Mouse (Mus musculus) hematopoietic multipotent progenitor cell, adult 10-12 weeks (in vitro differentiated cells): ENCODE results near the gene Ppbp. TPM values are rescaled to one million over a fixed set of nuclear protein-coding genes. Genes with fewer than 3 reads are reported as not detected.

Experiments used
- polyA plus RNA-seq: library from polyadenylated mRNA; stranded (reverse); fragments of >175 nt; gene quantifications from 2 replicates; pipeline ENCODE4 v1.2.3, GENCODE M21; 2012; ENCODE audit warnings: low replicate concordance

Gene Ppbp
- polyA plus RNA-seq, result 0.34 and 0.65 TPM in 2 replicates

DNA sequence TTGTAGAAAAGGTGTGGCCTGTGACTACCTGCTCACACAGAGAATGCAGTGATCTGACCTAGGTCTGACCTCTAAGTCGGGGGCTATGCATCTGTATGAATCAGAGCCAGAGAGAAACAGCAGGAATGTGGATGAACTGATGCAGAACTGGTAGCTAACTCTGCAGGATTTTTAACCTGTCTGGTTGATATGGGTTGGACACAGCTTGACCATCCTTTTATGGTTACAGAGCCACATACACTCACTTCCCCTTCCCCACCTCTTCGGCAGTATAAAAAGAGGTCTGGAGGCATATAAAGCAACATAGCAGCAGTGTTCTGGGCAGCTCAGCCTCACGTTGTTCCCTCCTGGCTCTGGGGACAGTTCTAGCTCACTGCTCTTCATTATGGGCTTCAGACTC lies at the start of gene Ppbp:
TSS of gene Ppbp (plus strand) at position 301 of the 400 bp plus-strand sequence.

DNA sequence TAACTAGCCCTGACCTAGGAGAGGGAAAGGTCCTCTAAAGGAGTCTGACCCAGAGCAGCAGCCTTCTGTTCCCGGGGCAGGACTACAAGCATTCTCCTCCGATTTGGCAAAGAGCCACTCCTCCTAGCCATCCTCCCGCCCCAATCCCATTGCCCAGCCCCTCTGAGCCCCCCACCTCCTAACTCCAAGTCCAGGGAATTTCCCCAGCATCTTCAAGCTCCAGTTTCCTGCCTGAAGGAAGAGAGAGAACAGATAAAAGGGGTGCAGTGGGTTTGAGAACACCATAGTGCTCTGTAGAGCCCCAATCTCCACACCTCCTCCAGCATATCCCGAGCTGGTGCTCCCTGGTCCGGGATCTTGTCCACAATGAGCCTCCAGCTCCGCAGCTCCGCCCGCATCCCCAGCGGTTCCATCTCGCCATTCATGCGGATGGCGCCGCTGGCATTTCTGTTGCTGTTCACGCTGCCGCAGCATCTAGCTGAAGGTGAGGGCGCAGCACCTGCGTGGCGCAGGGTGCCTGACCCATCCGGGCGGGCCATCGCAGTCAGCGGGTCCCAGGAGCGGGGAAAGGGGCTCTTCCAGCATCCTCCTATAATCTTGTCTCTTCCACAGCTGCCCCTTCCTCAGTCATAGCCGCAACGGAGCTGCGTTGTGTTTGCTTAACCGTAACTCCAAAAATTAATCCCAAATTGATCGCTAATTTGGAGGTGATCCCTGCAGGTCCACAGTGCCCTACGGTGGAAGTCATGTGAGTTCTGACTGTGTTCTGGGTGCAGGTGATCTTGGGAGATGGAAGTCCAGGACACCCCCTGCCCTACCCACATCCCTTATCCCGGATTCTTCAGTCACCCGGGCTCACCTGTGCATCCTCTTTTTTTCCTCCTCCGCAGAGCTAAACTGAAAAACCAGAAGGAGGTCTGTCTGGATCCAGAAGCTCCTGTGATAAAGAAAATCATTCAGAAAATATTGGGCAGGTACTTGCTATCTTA lies 8.9 kb upstream of the Ppbp start, which contains the start of gene Cxcl5:
TSS of gene Cxcl5 (plus strand) at position 284 of the 989 bp plus-strand sequence.

DNA sequence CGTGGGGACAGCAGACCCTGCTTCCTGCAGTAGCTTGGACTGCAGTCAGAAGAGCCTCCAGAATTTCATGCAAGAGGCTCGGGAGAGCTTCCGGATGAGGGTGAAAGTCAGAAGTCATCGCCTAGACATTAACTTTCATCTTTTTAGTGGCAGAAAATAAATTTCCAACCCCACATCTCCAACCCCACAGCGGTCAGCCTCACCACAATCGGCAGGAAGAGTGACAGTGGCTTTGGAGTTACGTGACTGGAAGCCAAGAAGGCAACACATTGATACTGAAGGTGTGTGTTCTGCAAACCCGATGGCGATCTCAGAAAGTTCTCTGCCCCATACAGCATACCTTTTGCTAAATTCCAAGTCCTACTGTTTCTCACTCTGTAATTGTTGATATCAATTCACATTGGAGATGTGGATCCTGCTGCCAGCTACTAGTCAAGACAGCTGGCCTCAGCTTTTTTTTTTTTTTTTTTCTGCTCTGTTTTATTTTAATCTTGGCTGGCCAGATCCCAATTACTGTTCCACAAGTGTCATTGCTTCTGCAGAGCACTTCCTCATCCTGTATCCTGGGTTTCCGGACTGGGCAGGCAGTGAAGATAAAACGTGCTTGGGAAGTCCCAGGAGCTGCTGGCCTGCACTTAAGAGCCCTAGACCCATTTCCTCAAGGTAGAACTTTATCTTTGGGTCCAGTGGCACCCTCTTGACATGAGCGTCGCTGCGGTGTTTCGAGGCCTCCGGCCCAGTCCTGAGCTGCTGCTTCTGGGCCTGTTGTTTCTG lies 3.7 kb downstream of the Ppbp start, which contains the start of gene Pf4:
TSS of gene Pf4 (plus strand) at position 556 of the 774 bp plus-strand sequence.

DNA sequence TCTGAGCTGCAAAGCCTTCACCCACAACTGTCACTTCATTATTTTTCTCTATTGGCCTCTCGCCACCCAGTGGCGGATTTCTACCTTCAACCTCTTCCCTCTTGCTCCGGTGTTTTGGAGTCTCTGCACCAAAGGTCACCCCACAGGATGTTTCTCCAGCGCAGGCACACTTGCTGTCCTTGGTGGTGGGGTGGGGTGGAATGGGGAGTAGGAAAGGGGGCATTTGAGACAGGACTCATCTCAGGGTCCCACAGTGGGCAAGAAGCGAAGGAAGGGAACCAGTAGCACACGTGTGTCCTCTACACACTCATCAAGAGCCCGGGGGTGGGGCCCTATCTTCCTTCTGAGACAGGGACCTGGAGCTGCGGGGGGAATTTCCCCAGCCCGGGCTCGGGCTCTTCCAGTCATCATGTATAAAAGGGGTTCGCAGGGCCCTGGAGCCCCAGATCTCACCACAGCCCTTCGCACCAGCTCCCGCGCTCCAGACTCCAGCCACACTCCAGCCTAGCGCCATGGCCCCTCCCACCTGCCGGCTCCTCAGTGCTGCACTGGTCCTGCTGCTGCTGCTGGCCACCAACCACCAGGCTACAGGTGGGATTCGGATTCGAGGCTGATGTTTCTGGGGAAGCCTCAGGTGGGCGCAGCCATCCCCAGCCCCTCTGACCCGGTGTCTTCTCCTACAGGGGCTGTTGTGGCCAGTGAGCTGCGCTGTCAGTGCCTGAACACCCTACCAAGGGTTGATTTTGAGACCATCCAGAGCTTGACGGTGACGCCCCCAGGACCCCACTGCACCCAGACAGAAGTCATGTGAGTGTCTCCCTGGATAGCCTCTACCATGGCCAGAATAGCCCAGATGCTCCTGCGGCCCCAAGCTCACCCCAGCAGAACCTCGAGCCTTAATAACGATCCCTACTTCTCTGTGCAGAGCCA lies 17.6 kb downstream of the Ppbp start, which contains the start of gene Cxcl3:
TSS of gene Cxcl3 (plus strand) at position 445 of the 930 bp plus-strand sequence.

DNA sequence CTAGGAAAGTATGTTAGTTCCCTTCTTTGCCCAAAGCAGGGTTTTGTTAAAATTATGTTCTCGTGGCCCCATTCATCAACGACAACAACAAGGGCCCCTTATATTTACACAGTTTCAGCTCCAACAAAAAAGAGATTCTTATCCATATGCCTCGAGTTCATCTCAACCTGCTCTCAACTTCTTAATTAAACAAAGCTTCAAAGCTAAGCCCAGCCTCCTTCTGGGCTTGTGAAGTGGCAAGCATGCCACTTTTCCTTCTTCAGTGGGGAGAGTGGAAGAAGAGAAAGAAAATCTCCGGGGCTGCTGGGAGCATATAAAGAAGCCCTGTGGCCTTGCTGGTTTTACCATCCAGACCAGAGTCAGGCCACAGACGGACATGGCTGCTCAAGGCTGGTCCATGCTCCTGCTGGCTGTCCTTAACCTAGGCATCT lies 25.9 kb downstream of the Ppbp start, which contains the start of gene Cxcl15:
TSS of gene Cxcl15 (plus strand) at position 340 of the 431 bp plus-strand sequence.

Other genes starting within 250 kb of the Ppbp start
- gene Afm, start 249.6 kb upstream of the Ppbp start, polyA plus RNA-seq, result not detected in 2 replicates
- not detected in 2 replicates for gene 5830473C10Rik, start 207.4 kb upstream of the Ppbp start, polyA plus RNA-seq
- 0.33 and 0.45 TPM in 2 replicates for gene Rassf6, start 127.9 kb upstream of the Ppbp start, polyA plus RNA-seq
- gene Cxcl5, start 9.2 kb upstream of the Ppbp start, polyA plus RNA-seq, result not detected in 2 replicates
- 2.0 and 2.3 TPM in 2 replicates for gene Pf4, start 3.9 kb downstream of the Ppbp start, polyA plus RNA-seq
- gene Cxcl3, start 17.6 kb downstream of the Ppbp start, polyA plus RNA-seq, result 0.24 TPM in 1 of 2 replicates, not detected in the other
- not detected in 2 replicates for gene Cxcl15, start 26.0 kb downstream of the Ppbp start, polyA plus RNA-seq
- not detected in 2 replicates for gene Cxcl1, start 122.7 kb downstream of the Ppbp start, polyA plus RNA-seq
- 0.55 and 1.3 TPM in 2 replicates for gene Cxcl2, start 135.4 kb downstream of the Ppbp start, polyA plus RNA-seq
- 5.9 and 7.0 TPM in 2 replicates for gene Mthfd2l, start 162.6 kb downstream of the Ppbp start, polyA plus RNA-seq